Mouse (Mus musculus) kidney, postnatal 25 days (tissue): ENCODE results near the gene Tlr6.

ENCODE experiments used
- DNase-seq, 2 experiments: peaks; one replicate each; pipeline ENCODE4 v3.0.0; 2021; ENCODE audit warnings: mixed read lengths in 2 of 2

The Tlr6 gene

GRCm38 (mm10) chr5:64932215-64932614, 27.7 kb downstream of the Tlr6 start:
- no peak for DNase-seq

- no peak for DNase-seq
Measured at GRCm38 (mm10) chr5:64922891-64923381, 37.0 kb downstream of the Tlr6 start.

- DNase-seq = no peak
Measured at GRCm38 (mm10) chr5:64918616-64919597, 41.0 kb downstream of the Tlr6 start.

GRCm38 (mm10) chr5:64917721-64918120, 42.2 kb downstream of the Tlr6 start:
- DNase-seq = no peak

GRCm38 (mm10) chr5:64917161-64917560, 42.7 kb downstream of the Tlr6 start:
- DNase-seq = no peak

- DNase-seq = peak; percentile 46 to 69
Measured at GRCm38 (mm10) chr5:64908585-64909284, 51.2 kb downstream of the Tlr6 start.

- no peak for DNase-seq
Measured at GRCm38 (mm10) chr5:64907906-64908305, 52.0 kb downstream of the Tlr6 start.

- DNase-seq = no peak
Measured at GRCm38 (mm10) chr5:64905516-64906271, 54.2 kb downstream of the Tlr6 start.
